Mouse (Mus musculus) kidney, postnatal 10 days (tissue): Measurements from ENCODE around the gene Igfbp6.
A peak's percentile ranks its signal among the peaks of the same experiment; 100 is the strongest.
"Not testable (repeated sequence)": the region's sequence is repeated elsewhere in the genome, so short reads cannot be mapped to it uniquely, and the experiment has no call there.

Experiments
- DNase-seq: peaks from one replicate; pipeline ENCODE4 v3.0.0; 2021; ENCODE audit warnings: mixed read lengths

Igfbp6 gene

DNA sequence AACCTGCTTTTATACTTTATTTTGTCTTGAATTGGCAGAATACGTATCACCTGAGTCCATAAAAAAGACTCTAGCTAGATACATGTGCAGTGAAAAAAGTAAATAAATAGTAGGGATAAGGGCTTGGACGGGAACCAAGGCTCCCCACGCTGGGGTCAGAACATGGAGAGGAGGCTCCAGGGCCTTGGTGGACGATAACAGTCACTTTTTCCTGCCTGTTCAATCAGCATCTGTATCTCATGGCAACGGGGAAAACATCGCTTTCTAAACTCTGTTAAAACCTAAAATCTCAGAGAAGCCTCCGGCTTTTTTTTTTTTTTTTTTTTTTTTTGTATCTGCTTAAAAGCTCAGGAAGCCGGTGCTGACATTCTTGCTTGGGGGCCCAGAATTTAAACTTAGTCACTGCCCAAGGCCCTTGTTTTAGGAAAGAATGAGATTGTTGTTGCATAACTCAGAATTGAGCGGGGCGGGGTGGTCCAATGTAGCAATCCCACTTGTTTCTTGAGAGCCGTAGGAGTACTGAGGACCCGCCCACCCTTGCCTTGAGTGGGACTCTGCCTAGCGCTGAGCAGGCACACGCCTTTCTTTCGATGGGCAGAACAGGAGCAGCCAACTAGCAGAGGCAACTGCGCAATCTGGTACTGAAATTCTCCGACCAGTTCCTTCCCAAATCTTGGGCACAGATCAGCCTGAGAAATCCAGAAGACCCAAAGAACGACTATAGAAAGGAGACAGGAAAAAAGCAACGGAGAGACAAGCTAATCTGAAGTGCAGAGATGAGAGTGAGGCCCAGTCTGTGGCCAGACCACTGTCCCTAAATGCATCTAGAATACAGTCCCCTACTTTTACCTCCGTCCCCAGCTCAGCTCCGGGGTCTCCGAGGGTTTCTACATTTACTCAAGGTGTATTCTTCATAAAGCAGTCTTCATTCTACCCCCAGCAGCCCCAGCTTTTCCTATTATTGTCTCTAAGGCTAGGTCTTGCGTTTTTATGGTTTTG lies 949 bp upstream of the Igfbp6 start:
- peak; percentile 35 for DNase-seq

DNA sequence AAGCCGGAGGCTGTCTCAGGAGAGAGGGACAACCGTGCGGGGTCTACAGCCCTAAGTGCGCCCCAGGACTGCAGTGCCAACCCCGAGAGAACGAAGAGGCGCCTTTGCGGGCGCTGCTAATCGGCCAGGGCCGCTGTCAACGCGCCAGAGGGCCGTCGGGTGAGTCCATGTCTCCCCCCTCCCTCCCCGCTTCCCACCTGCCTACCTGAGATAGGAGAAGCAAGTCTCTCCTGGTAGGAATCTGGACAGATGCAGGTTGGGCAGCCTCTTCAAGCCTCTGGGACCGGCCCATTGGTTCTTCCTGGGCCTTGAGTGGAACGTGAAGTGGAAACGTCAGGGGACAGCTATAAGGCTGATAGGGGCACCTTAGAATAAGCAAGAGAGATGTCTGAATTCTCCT lies 564 bp downstream of the Igfbp6 start:
- peak; percentile 18 for DNase-seq

DNA sequence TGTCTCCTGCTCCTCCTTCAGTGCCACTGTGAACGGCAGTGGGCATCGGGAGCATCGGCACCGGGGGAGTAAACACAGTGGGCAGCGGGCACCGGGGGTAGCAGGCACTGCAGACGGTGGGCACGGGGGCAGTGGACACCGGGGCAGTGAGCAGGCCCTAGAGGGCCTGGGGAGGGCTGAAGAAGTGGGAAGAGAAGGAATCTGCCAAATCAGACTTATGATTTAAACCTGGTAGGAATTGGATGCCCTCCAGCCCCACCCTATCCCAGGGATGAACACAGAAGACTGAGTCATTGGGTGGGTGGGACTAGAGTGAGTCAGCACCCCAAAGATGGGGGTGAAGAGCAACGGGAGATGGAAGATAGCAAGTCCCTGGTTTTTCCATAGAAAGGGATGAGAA lies 1.2 kb downstream of the Igfbp6 start:
- DNase-seq, result peak; percentile 9

DNA sequence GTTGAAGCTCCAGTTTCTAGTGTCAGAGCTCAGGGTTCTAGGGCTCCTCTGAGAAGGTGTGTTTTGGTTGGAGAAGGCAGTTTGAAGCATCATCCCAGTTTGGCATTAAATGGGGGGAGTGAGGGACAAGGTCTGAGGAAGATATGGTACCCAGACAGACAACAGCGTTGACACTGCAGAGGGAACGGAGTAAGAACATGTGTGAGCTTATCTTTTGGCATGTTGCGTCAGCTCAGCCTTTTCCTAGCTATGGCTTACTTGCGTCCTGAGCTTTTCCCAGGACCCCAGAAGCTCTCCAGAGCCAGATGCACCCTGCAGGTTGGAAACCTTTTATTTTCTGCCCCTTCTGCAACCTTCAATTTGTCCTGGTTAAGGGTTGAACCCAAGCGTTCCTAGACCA lies 1.9 kb downstream of the Igfbp6 start:
- no peak for DNase-seq

DNA sequence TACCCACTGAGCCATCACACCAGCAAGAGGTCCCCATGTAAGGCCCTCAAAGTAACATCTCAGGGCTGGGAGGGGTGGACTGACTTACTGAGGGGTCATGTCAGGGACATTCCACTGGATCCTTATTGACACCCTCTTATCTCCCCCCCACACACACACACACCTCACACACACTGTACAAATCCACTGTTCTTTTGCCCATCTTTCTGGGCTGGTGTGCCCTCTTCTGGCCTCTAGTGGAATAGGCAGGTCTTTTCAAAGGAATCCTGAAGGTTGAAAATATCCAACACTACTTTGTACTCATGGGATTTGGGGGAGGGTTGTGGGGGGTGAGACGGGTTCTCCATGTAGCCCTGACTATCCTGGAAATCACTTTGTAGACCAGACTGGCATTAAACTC lies 2.7 kb downstream of the Igfbp6 start:
- DNase-seq, result peak; percentile 71

DNA sequence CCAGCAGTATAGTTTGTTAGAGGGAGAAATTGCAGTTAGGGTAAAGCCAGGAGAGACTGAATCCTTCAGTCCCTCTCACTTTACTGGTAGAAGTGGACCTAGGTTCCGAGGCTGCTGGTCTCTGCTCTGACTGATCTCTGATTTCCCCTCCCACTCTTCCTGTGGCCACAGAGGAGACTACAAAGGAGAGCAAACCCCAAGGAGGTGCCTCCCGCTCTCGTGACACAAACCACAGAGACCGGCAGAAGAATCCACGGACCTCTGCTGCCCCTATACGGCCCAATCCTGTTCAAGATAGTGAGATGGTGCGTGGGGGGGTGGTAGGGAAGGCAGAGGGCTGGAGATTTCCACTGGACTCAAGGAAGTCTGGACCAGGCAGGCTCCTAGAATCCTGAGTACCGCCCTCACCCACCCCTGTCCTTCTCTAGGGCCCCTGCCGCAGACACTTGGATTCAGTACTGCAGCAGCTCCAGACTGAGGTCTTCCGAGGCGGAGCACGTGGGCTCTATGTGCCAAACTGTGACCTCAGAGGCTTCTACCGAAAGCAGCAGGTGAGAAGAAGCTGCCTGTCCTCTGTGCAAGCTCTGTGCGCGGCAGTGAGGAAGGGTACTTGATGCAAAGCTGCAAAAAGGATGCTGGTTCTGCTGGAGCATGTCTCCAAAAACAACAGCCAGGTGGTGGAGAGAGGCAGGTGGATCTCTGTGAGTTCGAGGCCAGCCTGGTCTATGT lies 3.7 kb downstream of the Igfbp6 start:
- DNase-seq, result peak; percentile 6

DNA sequence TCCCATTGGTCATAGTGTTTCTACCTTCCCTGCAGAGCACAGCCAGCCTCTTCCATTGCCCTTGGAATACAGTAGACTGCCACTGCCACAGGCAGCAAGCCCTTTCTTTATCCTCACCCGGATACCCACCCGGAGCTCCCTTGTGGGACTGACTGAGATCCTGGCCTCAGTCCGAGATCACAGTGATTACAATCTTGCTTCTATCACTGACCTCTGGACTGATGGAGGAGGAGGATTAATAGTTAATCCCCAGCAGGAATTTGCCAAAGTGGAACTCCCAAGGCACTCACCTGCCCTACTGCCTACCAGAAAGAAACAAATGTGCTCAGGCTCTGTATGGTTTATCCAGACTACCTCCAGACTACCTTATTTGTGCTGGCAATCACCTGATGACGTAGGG lies 5.4 kb downstream of the Igfbp6 start:
- DNase-seq, result peak; percentile 26

DNA sequence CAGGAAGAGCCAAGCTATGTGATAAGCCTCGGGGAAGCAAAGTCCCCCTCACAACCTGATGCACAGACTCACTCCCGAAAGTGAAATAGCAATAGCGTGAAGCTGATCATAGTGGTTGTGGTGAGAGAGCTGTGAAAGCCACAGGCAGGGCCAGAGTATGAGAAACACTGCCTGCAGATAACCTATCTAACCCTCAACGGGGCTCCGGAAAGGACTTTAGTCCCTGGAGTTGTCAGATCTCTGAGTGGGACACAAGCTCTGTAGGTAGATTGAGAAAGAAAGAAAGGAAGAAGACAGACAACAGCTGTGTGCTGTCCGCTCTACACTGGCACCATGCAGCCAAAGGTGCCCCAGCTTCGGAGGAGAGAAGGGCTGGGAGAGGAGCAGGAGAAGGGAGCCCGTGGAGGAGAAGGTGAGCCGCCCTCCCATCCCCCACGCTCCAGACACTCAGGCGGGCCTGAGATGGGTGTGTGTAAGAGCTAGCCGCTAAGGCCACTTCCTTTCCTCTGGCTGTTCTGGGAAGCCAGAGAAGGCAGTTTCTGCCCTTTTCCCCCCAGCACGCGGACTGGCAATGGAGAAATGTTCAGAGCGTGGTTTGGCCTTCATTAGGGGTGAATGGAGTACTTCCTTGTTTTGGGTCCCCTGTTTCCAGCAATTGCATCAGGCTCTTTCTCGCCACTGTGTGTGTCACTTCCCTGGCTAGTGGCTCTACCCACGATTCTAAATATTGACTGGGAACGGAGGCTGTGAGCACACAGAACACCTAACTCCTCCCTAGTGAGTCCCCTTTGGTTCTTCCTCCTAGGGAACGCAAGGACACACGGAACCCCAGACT lies 6.4 kb downstream of the Igfbp6 start, which contains the start of gene Soat2:
Gene Soat2, plus strand, starts transcription at position 226 of the 835 bp plus-strand sequence.
- peak; percentile 69 for DNase-seq

DNA sequence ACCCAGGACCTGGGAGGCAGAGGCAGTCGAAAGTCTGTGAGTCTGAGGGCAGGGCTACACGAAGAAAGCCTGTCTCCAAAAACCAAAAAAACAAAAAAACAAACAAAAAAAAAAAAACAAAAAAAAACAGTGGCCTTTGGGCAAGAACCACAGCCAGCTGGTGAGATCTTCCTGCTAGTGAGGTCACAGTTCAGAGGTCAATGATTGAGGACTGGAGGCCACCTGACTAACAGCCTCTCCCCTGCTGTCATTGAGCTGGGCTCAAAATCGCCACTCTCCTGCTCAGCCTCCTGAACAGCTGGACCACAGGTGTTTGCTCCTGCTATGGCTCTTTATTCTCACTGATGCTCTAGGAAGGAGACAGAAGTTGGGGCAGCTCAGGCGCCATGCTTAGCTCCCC lies 8.5 kb downstream of the Igfbp6 start:
- DNase-seq, result peak; percentile 10

DNA sequence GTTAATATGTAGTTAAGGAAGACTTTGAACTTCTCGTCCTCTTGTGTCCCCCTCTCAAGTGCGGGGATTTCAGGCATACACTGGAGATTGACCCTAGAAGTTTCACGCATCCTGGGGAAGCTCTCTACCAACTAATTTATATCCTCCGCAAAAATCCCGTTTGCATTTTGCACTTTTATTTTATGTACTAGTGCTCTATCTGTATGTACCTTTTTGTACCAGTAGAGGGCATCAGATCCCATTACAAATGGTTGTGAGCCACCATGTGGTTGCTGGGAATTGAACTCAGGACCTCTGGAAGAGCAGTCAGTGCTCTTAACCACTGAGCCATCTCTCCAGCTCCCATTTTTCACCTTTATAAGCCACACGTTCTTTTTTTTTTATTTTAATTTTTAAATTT lies 10.8 kb downstream of the Igfbp6 start:
- DNase-seq, result not testable (repeated sequence)

DNA sequence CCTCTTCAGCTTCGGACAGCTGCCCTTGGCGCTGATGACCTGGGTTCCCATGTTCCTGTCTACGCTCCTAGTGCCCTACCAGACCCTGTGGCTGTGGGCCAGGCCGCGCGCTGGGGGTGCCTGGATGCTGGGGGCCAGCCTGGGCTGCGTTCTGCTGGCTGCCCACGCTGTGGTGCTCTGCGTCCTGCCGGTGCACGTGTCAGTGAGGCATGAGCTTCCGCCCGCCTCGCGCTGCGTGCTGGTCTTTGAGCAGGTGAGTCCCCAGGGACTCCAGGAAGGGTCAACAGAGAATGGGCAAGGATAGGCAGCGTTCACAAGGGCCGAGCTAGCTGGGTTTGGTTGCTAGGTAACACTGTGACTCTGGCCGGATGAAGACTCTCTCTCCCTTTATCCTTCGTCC lies 12.7 kb downstream of the Igfbp6 start:
- peak; percentile 13 for DNase-seq

DNA sequence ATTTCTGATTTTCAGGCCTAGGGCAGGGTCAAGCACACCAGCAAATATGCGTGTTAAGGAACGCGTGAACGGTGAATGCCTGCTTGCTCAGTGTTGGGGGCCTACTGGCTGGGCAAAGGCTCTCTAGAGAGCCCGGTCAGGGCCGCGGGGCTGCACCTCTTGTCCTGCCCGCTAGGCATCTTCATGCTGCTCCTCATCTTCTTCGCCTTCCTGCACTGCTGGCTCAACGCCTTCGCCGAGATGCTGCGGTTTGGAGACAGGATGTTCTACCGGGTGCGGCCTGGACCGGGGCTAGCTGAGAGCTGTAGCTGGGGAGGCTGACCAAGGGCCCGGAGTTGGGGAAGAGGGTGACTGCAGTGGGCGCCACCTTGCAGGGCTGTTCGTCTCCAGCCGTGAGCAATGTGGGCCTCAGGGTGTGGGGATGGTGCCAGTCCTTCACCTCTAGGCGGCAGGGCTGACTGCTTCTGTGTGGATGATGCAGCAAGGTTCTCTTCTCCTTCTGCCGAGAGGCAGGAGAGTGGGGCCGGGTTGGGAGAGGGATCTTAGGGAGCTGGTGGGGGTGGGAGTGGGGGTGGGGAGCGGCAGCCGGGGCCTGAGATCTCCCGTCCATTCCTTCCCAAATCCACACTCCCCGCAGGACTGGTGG lies 16.4 kb downstream of the Igfbp6 start:
- peak; percentile 9 for DNase-seq

DNA sequence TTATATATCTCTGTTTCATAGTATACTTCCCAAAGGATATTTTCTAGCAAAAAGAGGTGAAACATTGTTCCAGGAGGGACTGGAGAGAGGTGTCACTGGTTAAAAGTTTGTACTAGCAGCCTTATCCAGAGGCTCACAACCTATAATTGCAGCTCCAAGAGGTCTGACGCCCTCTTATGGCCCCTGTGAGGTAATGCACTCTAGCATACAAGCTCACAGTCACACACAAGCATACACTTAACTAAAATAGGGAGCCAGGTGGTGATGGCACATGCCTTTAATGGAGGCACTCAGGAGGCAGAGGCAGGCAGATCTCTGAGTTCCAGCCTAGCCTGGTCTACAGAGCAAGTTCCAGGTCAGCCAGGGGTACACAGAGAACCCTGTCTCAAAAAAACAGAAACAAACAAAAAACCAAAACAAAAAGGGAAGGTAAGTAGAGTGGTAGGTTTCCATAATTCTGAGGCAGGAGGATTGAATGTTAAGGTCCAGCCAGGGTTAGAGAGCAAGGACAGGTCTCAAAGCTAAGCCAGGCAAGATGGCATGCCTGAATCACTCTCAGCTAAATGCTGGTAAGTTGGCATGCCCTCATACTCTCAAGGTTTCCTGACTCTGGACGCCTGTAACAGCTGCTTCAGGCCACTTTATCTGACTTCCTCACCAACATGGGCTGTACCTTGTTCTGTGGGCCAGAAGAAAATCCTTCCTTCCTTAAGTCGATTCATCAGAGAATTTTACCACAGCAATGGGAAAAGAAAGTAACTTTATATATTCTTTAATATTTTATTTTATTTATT lies 19.9 kb downstream of the Igfbp6 start:
- DNase-seq, result no peak

DNA sequence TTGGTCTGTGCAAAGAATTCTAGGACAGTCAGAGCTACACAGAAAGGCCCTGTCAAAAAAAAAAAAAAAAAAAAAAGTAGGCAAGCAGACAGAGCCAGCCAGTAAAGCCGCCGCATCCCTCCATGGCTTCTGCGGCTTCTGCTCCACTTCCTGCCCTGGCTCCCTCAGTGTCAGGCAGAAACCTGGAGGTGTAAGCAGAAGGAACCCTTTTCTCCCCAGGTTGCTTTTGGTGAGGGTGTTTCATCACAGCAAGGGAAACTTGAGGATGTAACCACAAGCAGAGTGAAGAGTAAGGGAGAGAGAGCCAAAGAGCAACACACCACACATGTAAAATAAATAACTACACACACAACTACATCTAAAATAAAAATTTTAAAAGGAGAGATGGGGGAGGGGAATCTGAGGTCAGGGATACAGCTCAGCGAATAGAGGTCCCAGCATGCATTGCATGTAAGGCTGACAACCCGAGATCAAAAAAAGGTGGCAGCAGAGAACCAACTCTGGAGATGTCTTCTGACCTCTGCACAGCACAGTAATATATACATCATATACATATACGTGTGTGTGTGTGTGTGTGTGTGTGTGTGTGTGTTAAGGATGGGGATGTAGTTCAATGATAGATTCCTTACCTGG lies 21.4 kb downstream of the Igfbp6 start:
- DNase-seq, result no peak

DNA sequence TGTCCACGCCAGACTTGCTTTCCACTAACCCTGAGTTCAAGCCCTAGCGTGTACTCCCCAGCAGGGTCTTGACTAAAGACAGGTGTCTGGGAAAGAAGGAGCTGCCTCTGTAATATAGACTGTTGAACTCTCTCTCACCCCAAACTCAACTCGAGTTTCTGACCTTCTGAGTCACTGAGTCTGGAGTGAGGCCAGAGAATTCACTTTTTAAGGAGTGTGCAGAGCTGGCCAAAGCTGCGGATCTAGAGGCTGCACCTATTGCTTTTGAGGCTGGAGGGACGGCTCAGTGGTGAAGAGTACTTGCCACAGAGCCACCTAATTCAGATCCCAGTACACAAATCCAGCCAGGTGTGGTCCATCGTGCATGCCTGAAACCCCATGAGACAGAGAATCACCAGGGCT lies 23.5 kb downstream of the Igfbp6 start:
- DNase-seq, result peak; percentile 37

DNA sequence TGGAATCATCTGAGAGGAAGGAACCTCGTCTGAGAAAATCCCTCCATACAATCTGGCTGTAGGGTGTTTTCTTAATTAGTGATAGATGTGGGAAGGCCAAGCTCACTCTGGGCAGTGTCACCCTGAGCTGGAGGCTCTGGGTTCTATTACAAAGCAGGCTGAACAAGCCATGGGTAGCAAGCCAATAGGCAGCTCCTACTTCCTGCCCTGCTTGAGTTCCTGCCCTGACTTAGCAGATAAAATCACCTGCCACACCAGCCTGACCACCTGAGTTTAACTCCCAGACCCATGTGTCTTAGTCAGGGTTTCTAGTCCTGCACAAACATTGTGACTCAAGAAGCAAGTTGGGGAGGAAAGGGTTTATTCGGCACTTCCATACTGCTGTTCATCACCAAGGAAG lies 24.9 kb downstream of the Igfbp6 start:
- DNase-seq, result peak; percentile 13

DNA sequence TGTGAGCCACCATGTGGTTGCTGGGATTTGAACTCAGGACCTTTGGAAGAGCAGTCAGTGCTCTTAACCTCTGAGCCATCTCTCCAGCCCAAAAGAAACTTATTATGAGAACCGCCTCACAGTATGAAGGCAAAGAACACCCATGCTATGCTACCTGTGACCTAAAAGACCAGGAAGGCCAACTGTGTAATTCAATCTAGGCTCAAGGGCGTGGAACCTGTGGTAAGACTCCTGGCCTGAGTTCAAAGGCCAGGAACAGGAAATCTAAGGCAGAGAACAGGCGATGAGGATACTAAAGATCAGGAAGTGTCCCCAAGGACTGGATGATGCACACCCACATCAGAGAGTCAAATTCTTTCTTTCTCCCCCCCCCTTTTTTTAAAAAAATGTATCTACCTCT lies 29.4 kb downstream of the Igfbp6 start:
- no peak for DNase-seq

DNA sequence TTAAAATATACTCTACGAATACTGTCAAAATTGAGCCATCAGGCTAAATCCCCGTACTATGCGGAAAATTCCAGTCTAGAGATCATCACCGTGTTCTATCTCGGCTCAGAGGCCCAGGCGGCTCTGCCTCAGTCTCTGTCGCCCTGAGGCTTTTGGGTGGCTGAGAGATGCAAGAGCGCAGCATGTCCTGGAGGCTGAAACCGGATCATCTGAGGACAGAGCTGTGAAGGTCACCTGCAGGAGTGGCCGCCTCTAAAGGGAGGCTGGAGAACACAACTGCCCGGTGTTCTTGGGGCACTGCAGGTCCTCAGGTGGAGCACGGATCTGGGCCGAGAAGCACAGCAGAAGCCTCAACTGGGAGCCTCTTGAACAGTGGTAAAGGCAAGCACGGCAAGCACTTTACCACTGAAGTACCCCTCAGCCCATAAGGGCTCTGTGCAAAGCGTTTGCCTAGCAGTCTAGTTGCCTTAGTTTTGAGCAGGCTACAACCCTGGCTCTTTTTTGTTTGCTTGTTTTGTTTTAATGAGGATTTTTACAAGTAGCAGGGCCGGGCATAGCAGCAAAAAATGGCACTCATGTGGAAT lies 31.7 kb downstream of the Igfbp6 start:
- DNase-seq, result no peak

DNA sequence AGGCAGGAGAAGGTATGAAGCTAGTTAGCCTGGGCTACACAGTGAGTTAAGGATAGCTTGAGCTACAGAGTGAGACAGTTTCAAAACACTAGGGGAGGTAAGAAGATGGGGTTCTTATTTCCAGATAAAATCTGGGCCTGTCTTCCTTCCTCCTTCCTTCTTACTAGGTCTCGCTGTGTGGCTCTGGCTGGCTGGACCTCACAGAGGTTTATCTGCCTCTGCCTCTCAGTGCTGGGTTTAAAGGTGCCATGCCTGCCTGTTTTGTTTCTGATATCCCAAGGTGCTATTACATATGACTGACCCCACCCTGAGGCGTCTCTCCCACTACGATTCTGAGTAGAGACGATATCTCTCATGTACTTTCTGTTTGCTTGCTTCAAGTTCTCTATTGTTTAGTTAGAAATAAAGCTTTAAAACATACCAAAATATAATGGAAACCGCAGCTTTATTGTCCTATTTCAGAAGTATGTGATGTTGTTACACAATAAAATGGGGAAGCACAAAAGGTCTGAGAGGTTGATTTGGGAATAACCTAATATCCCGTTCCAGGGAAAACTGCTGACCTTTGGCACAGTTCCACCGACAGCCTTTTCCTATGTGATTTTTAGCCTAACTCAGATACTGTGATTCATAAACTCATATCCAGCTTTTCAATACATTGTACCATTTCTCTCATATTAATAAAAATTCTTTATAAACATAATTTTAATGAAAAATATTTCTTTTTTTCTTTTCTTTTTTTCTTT lies 32.6 kb downstream of the Igfbp6 start:
- peak; percentile 41 for DNase-seq

DNA sequence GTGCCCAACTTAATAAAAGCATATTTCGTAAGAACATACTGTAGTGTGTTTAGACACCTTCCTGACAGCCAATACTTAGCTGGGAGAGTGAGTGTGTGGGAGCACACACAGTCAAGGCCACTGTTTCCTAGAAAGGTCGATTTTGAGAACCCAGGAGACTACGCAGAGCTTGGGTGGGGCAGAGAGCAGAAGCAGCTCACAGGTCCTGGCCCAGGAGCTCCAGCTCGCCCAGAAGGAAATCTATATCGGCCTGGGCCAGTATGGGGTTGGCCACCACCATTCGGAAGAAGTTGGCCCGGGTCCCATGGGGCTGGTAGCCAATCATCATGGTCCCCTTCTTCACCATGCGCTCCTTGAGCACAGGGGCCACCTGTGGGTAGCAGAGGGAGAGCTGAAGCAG lies 33.3 kb downstream of the Igfbp6 start:
- DNase-seq, result peak; percentile 23
